Mouse (Mus musculus): Measurements from ENCODE around the gene Iqck. TPM values are rescaled to one million over a fixed set of nuclear protein-coding genes. Genes with fewer than 3 reads are reported as not detected.
A peak's percentile ranks its signal among the peaks of the same experiment; 100 is the strongest.

Iqck gene
- polyA plus RNA-seq, 1 experiment from 2014 or later = 3.5 TPM

- DNase-seq (ENCODE audit: extremely low spot score, low spot score) = no peak
- peaks cover 14% of the 10 kb centered on the region; the same call in 1 of the 2 replicates for H3K4me1 ChIP-seq
- H3K36me3 ChIP-seq (replicated peaks) = no peaks in the 10 kb centered on the region
- no peaks in the 10 kb centered on the region for H3K9me3 ChIP-seq
- WGBS = 92% methylated on average over 4 of the region's 4 CpGs
- no peak overlapping the region for H3K27ac ChIP-seq
- no peaks in the 10 kb centered on the region for H3K27me3 ChIP-seq (ENCODE audit: poor library complexity, severe bottlenecking)
- H3K4me3 ChIP-seq = no peak overlapping the region
Observed at GRCm38 (mm10) chr7:118904530-118904929, 49.0 kb downstream of the Iqck start.

- H3K36me3 ChIP-seq (replicated peaks) = no peaks in the 10 kb centered on the region
- no peak for DNase-seq (ENCODE audit: extremely low spot score, low spot score)
- peaks cover 23% of the 10 kb centered on the region for H3K4me1 ChIP-seq
- WGBS = 68% methylated on average over 8 of the region's 8 CpGs
- H3K27me3 ChIP-seq (ENCODE audit: poor library complexity, severe bottlenecking) = no peaks in the 10 kb centered on the region
- no peak overlapping the region for H3K4me3 ChIP-seq
- H3K9me3 ChIP-seq = no peaks in the 10 kb centered on the region
- no peak overlapping the region for H3K27ac ChIP-seq
Observed at GRCm38 (mm10) chr7:118908961-118909515, 53.5 kb downstream of the Iqck start.

GRCm38 (mm10) chr7:118910464-118910863, 54.9 kb downstream of the Iqck start:
- no peaks in the 10 kb centered on the region for H3K27me3 ChIP-seq (ENCODE audit: poor library complexity, severe bottlenecking)
- DNase-seq (ENCODE audit: extremely low spot score, low spot score) = no peak
- no peak overlapping the region for H3K4me3 ChIP-seq
- no peaks in the 10 kb centered on the region for H3K36me3 ChIP-seq (replicated peaks)
- WGBS = 94% methylated on average over 2 of the region's 2 CpGs
- H3K9me3 ChIP-seq = no peaks in the 10 kb centered on the region
- peaks cover 23% of the 10 kb centered on the region for H3K4me1 ChIP-seq
- H3K27ac ChIP-seq = no peak overlapping the region

- Histone ChIP-seq H3K27me3 (ENCODE audit: poor library complexity, severe bottlenecking) (no peaks in the 10 kb centered on the region), H3K27ac (no peak overlapping the region), H3K9me3 (no peaks in the 10 kb centered on the region), H3K4me3 (no peak overlapping the region), H3K36me3 (replicated peaks) (no peaks in the 10 kb centered on the region), H3K4me1 (peaks cover 23% of the 10 kb centered on the region)
- WGBS = 94% methylated on average over 2 of the region's 2 CpGs
- DNase-seq (ENCODE audit: extremely low spot score, low spot score) = no peak
Observed at GRCm38 (mm10) chr7:118911170-118911569, 55.6 kb downstream of the Iqck start.

GRCm38 (mm10) chr7:118911571-118911970, 56.0 kb downstream of the Iqck start:
- WGBS = 89% methylated on average over 7 of the region's 7 CpGs
- H3K9me3 ChIP-seq = no peaks in the 10 kb centered on the region
- H3K4me3 ChIP-seq = no peak overlapping the region
- no peak for DNase-seq (ENCODE audit: extremely low spot score, low spot score)
- peaks cover 23% of the 10 kb centered on the region for H3K4me1 ChIP-seq
- no peaks in the 10 kb centered on the region for H3K27me3 ChIP-seq (ENCODE audit: poor library complexity, severe bottlenecking)
- no peaks in the 10 kb centered on the region for H3K36me3 ChIP-seq (replicated peaks)
- H3K27ac ChIP-seq = no peak overlapping the region

GRCm38 (mm10) chr7:118912049-118912490, 56.5 kb downstream of the Iqck start:
- H3K27ac ChIP-seq = peak overlapping the region; percentile 40; the same call in 1 of the 2 replicates
- no peaks in the 10 kb centered on the region for H3K9me3 ChIP-seq
- H3K36me3 ChIP-seq (replicated peaks) = no peaks in the 10 kb centered on the region
- no peaks in the 10 kb centered on the region for H3K27me3 ChIP-seq (ENCODE audit: poor library complexity, severe bottlenecking)
- H3K4me1 ChIP-seq = peaks cover 21% of the 10 kb centered on the region
- H3K4me3 ChIP-seq = no peak overlapping the region
- 42% methylated on average over 8 of the region's 8 CpGs for WGBS
- no peak for DNase-seq (ENCODE audit: extremely low spot score, low spot score)

GRCm38 (mm10) chr7:118914561-118915165, 59.1 kb downstream of the Iqck start:
- no peak for DNase-seq (ENCODE audit: extremely low spot score, low spot score)
- 85% methylated on average over 7 of the region's 7 CpGs for WGBS
- Histone ChIP-seq H3K27me3 (ENCODE audit: poor library complexity, severe bottlenecking) (no peaks in the 10 kb centered on the region), H3K4me1 (peaks cover 24% of the 10 kb centered on the region), H3K27ac (no peak overlapping the region), H3K4me3 (no peak overlapping the region), H3K36me3 (replicated peaks) (no peaks in the 10 kb centered on the region), H3K9me3 (no peaks in the 10 kb centered on the region)

- Histone ChIP-seq H3K4me1 (peaks cover 10% of the 10 kb centered on the region), H3K4me3 (no peak overlapping the region), H3K36me3 (replicated peaks) (no peaks in the 10 kb centered on the region), H3K27ac (peak overlapping the region; percentile 26; the same call in 1 of the 2 replicates), H3K9me3 (no peaks in the 10 kb centered on the region), H3K27me3 (ENCODE audit: poor library complexity, severe bottlenecking) (no peaks in the 10 kb centered on the region)
- DNase-seq (ENCODE audit: extremely low spot score, low spot score) = no peak
- 78% methylated on average over 10 of the region's 10 CpGs for WGBS
Observed at GRCm38 (mm10) chr7:118919261-118920006, 63.9 kb downstream of the Iqck start.

- H3K4me3 ChIP-seq = no peak overlapping the region
- 73% methylated on average over 4 of the region's 4 CpGs for WGBS
- H3K27ac ChIP-seq = no peak overlapping the region
- H3K36me3 ChIP-seq (replicated peaks) = no peaks in the 10 kb centered on the region
- no peak for DNase-seq (ENCODE audit: extremely low spot score, low spot score)
- peaks cover 17% of the 10 kb centered on the region for H3K4me1 ChIP-seq
- H3K27me3 ChIP-seq (ENCODE audit: poor library complexity, severe bottlenecking) = no peaks in the 10 kb centered on the region
- no peaks in the 10 kb centered on the region for H3K9me3 ChIP-seq
Observed at GRCm38 (mm10) chr7:118922441-118923202, 67.1 kb downstream of the Iqck start.

GRCm38 (mm10) chr7:118925547-118925946, 70.0 kb downstream of the Iqck start:
- Histone ChIP-seq H3K4me3 (no peak overlapping the region), H3K9me3 (no peaks in the 10 kb centered on the region), H3K36me3 (replicated peaks) (no peaks in the 10 kb centered on the region), H3K27ac (no peak overlapping the region), H3K4me1 (peaks cover 16% of the 10 kb centered on the region), H3K27me3 (ENCODE audit: poor library complexity, severe bottlenecking) (no peaks in the 10 kb centered on the region)
- no peak for DNase-seq (ENCODE audit: extremely low spot score, low spot score)
- 89% methylated on average over 3 of the region's 3 CpGs for WGBS

GRCm38 (mm10) chr7:118926516-118927260, 71.1 kb downstream of the Iqck start:
- H3K4me1 ChIP-seq = peaks cover 16% of the 10 kb centered on the region
- H3K27ac ChIP-seq = no peak overlapping the region
- H3K27me3 ChIP-seq (ENCODE audit: poor library complexity, severe bottlenecking) = no peaks in the 10 kb centered on the region
- no peaks in the 10 kb centered on the region for H3K36me3 ChIP-seq (replicated peaks)
- H3K4me3 ChIP-seq = no peak overlapping the region
- no peak for DNase-seq (ENCODE audit: extremely low spot score, low spot score)
- no peaks in the 10 kb centered on the region for H3K9me3 ChIP-seq
- WGBS = 87% methylated on average over 6 of the region's 6 CpGs

- no peaks in the 10 kb centered on the region for H3K9me3 ChIP-seq
- H3K27me3 ChIP-seq (ENCODE audit: poor library complexity, severe bottlenecking) = no peaks in the 10 kb centered on the region
- peaks cover 16% of the 10 kb centered on the region for H3K4me1 ChIP-seq
- no peak overlapping the region for H3K27ac ChIP-seq
- H3K4me3 ChIP-seq = no peak overlapping the region
- 89% methylated on average over 2 of the region's 2 CpGs for whole genome bisulfite sequencing
- H3K36me3 ChIP-seq (replicated peaks) = no peaks in the 10 kb centered on the region
- no peak for DNase-seq (ENCODE audit: extremely low spot score, low spot score)
Observed at GRCm38 (mm10) chr7:118927279-118927678, 71.7 kb downstream of the Iqck start.

Data from forebrain, embryonic 10.5 days (tissue).